Mouse (Mus musculus): Measurements from ENCODE around the gene Hspd1.
"Not testable (repeated sequence)": the region's sequence is repeated elsewhere in the genome, so short reads cannot be mapped to it uniquely, and the experiment has no call there.

Hspd1 gene

GRCm38 (mm10) chr1:55087932-55088610 is at the start of gene Hspd1, which contains the start of gene Hspe1:
Hspd1 (minus strand) TSS chr1:55088243.
Hspe1 (plus strand) TSS chr1:55088132.
- DNase-seq (ENCODE audit: low spot score in 2 of 2), result peak; percentile 94 to 95

- no peak for DNase-seq (ENCODE audit: low spot score in 2 of 2)
These were observed 47.8 kb upstream of the Hspd1 start for GRCm38 (mm10) chr1:55135846-55136245.

- no peak for DNase-seq (ENCODE audit: low spot score in 2 of 2)
These were observed 46.3 kb upstream of the Hspd1 start for GRCm38 (mm10) chr1:55134301-55134700.

DNA sequence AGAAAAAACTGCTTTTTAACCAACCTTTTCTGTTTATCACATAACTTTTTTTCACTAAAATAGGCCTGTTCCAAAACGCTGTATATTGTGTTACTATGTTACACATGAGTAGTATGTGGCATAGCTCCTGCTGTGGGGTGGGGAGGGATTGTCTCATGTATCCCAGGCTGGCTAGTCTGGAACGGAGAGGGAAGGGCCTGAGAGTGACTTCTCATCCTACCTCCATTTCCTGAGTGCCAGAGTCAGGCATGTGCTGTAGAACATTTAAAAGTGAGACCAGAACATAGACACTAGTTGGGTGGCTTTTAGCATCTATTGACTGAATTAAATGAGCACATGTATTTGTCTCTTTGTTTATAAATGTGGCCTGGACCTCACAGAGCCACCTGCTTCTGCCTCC is 45.1 kb upstream of the Hspd1 start:
- no peak for DNase-seq (ENCODE audit: low spot score in 2 of 2)

DNA sequence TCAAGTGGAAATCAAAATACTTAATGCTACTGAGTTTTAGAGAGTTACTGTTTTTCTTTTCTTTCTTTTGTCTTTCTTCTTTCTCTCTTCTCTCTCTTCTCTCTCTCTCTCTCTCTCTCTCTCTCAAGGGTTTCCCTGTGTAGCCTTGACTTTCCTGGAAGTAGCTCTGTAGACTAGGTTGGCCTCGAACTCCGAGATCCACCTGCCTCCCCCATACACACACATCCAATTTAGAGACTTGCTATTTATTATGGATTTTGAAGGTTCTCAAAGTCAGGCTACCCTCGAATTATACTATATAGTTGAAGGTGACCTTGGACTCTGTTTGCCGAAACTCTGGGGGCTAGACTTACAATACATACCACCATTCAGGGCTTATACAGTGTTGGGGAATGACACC is 44.3 kb upstream of the Hspd1 start:
- DNase-seq (ENCODE audit: low spot score in 2 of 2), result no peak

DNA sequence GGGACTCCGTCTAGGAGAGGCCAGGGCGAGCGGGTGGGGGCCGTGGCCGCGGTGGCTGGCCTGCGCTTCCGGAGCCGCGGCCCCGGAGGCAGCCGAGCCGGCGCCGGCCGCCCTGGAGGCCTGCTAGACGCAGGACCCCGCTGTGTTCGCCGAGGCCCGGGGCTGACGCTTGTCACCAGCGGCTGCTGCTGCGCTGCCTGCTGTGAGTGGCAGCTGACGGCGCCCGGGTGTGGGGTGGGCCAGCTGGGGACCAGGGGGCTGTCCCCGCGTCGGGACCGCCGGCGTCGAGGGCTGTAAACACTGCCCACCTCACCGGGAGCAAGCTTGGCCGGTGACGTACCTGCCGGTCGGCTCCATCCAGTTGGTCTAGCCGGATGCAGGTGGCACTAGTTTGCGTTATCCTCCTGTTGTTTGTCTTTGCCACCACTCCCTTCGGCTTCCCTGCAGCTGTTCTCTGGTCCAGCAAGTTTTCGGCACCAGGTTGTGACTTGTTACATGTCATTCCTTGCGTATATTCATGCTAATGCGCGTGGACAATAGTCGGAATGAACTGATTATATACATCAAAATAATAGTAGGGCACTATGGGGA is 43.5 kb upstream of the Hspd1 start:
- peak in 1 of 2 experiments; percentile 22 for DNase-seq (ENCODE audit: low spot score in 2 of 2)

GRCm38 (mm10) chr1:55130943-55131401 is 42.9 kb upstream of the Hspd1 start, which contains the start of gene Mob4:
Mob4 (plus strand) TSS chr1:55131231.
- peak; percentile 68 to 86 for DNase-seq (ENCODE audit: low spot score in 2 of 2)

- no peak for DNase-seq (ENCODE audit: low spot score in 2 of 2)
These were observed 42.3 kb upstream of the Hspd1 start for GRCm38 (mm10) chr1:55130190-55130916.

DNA sequence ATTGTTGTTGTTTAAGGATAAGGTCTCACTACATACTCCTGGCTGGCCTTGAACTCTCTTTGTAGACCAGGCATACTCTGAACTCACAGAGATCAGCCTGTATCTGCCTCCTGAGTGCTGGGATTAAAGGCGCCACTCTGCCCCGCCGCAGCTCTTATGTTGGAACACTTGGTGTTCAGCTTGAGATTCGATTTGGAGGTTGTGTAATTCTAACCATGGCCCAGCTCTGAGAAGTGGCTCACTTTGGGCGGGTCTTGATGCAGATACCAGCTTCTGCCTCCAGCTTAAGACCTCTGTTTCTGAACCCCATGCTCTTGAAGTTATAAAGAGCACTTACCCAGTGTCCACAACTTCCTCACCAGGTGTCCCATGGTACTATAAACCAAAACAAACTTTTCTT is 41.7 kb upstream of the Hspd1 start:
- no peak for DNase-seq (ENCODE audit: low spot score in 2 of 2)

GRCm38 (mm10) chr1:55124136-55124535 is 36.1 kb upstream of the Hspd1 start:
- not testable (repeated sequence) for DNase-seq (ENCODE audit: low spot score in 2 of 2)

DNA sequence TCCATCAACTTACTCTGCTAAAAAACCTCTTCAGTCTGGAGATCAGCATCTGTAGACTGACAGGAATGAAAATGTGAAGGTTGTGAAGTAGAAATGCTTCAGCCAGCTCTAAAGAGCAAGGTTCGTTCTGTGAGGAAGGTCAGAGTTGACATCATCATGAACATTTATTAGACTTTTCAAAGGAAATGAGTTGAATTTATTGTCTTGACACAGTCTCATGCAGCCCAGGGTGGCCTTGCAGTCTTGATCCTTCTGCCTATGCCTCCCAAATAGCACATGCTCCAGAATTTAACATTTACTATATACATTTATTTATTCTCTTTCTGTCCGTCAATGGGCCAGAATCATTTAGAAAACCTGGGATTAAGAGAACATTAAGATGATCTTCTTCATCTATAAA is 35.5 kb upstream of the Hspd1 start:
- no peak for DNase-seq (ENCODE audit: low spot score in 2 of 2)

DNA sequence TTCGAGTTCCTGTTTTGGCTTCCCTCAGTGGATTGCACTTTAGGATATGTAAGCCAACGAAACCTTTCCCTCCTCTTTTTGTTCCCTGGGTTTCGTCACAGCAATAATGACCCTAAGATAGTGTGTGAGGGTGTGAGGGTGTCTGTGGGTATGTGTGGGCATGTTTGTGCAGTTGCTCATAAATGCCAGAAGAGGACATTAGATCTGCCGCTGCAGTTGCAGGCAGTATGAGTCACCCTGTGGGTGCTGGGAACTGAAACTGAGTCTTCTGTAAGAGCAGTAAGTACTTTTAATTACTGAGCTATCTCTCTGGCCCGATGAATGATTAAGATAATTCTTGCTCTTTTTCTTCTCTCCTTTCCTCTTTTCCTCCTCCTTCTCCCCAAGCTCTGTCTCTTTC is 35.0 kb upstream of the Hspd1 start:
- no peak for DNase-seq (ENCODE audit: low spot score in 2 of 2)

DNA sequence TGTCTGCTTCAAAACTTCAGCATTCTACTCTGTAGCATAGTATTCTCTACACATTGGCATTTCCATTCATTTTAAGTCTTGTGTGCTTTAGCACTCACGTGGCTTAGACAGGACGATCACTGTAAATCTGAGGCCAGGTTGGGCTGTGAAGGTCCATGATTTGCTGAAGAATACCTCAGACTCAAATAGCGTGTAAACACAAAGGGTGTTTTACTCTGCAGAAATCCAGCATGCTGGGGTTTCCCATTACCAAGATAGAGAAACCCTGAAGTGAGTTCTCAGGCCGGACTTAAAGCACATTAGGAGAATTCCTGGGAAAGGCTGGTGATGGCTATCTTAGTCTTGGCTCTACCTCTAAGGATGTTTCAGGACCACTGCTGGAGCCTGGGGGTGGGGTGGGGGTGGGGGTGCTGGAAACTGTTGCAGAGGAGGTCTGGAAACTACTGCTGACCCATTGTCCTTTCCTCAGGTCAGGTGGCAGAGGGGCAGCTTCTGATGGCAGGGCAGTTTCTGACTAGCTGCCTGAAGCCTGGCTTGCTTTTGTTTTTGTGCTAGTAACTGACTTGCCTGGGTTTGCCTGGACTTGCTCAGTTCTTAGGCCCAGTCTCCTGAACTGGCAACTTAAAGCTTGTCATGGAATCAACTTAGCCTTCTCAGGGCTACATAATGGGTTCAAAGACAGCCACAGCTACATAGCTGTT is 21.2 kb upstream of the Hspd1 start:
- DNase-seq (ENCODE audit: low spot score in 2 of 2), result no peak

GRCm38 (mm10) chr1:55108473-55108872 is 20.4 kb upstream of the Hspd1 start:
- no peak for DNase-seq (ENCODE audit: low spot score in 2 of 2)

- DNase-seq (ENCODE audit: low spot score in 2 of 2), result no peak
These were observed 19.6 kb upstream of the Hspd1 start for GRCm38 (mm10) chr1:55107644-55108043.

- DNase-seq (ENCODE audit: low spot score in 2 of 2), result no peak
These were observed 19.0 kb upstream of the Hspd1 start for GRCm38 (mm10) chr1:55106919-55107585.

DNA sequence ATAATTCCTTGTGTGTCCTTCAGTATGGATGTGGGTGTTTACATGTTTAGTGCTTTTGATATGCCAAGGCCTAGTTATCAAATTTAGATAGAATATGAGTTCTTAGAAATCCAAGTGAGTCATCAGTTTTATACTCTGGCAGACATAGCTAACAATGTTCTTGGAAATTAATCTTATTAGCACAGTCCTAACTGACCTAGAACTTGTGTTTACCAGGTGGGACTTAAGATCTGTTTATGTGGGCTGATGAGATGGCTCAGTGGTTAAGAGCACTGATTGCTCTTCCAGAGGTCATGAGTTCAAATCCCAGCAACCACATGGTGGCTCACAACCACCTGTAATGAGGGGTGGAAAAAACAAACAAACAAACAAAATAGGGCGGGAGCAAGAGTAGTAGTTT is 4.4 kb upstream of the Hspd1 start:
- DNase-seq (ENCODE audit: low spot score in 2 of 2), result no peak

- no peak for DNase-seq (ENCODE audit: low spot score in 2 of 2)
These were observed 4.0 kb upstream of the Hspd1 start for GRCm38 (mm10) chr1:55092056-55092455.

DNA sequence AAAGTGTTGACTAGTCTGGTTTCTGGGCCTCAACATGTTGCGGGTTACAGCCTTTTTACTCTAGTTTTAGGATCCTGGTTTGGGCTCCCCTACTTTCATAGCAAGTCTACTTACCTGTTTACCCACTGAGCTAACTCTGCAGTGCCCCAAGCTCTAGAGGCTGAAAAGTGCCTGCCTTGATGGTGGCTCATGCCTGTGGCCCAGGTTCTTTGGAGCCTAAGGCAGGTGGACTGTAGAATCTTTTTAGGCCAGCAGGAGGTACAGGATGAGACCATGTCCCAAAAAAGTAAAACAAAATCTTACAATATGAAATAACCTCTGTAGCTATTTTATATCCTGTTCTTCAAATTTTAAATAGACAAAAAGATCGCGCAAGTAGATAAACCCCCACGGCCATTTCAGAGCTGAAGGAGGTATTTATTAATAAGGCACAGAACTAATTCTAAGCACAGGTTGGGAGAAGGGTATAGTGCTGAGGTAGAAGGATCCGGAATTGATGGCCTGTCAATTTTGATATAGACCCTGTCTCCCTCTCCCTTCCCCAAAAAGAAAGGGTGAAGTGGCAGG is 1.5 kb upstream of the Hspd1 start:
- no peak for DNase-seq (ENCODE audit: low spot score in 2 of 2)

GRCm38 (mm10) chr1:55088611-55089497 is 811 bp upstream of the Hspd1 start:
- no peak for DNase-seq (ENCODE audit: low spot score in 2 of 2)
